Mouse (Mus musculus) midbrain, embryonic 10.5 days (tissue): ENCODE results near the gene Ifne. TPM values are rescaled to one million over a fixed set of nuclear protein-coding genes. Genes with fewer than 3 reads are reported as not detected.

Experiments used
- DNase-seq: peaks from one replicate; pipeline ENCODE4 v3.0.0-alpha.2; 2017; ENCODE audit warnings: low spot score
- H3K27ac ChIP-seq: fragments of 300-500 bp; sonication (generic); replicated peaks from 2 replicates; pipeline ENCODE4 v1.5.1; 2016; ENCODE audit warnings: mild to moderate bottlenecking
- H3K27me3 ChIP-seq: fragments of 300-500 bp; sonication (generic); 2 replicates; pipeline ENCODE4 v1.6.1; 2016; ENCODE audit warnings: low read depth, mild to moderate bottlenecking; ENCODE audit not compliant: poor library complexity, severe bottlenecking
- H3K36me3 ChIP-seq: fragments of 300-500 bp; sonication (generic); 2 replicates; pipeline ENCODE4 v1.6.1; 2016; ENCODE audit warnings: mild to moderate bottlenecking, moderate library complexity
- H3K4me1 ChIP-seq: fragments of 300-500 bp; sonication (generic); 2 replicates; pipeline ENCODE4 v1.6.1; 2016
- H3K4me3 ChIP-seq: fragments of 300-500 bp; sonication (generic); 2 replicates; pipeline ENCODE4 v1.5.1; 2016; ENCODE audit warnings: mild to moderate bottlenecking, moderate library complexity
- H3K9me3 ChIP-seq: fragments of 300-500 bp; sonication (generic); replicated peaks from 2 replicates; pipeline ENCODE4 v1.6.1; 2016; ENCODE audit warnings: mild to moderate bottlenecking
- WGBS: fragments of 180-500 bp; shearing (Covaris S2); methylation state at CpG from one replicate; pipeline ENCODE4 v1.1.7; 2016; 5-methylcytosine and 5-hydroxymethylcytosine counted together
- polyA plus RNA-seq: library from polyadenylated mRNA; unstranded; fragments of >200 nt; fragmentation: Nextera tagmentation; extraction: Ambion mirVana; gene quantifications from 2 replicates; pipeline ENCODE4 v1.2.1, GENCODE M21; 2016

Ifne gene
- polyA plus RNA-seq, result not detected in 2 replicates

GRCm38 (mm10) chr4:88880101-88880500 lies at the start of gene Ifne:
Ifne (minus strand) TSS chr4:88880201.
- Histone ChIP-seq H3K4me3 (no peak within 1 kb of the TSS), H3K27ac (no peak within 1 kb of the TSS), H3K4me1 (no peaks in the 10 kb centered on the region), H3K36me3 (no peaks in the 10 kb centered on the region), H3K27me3 (no peaks in the 10 kb centered on the region), H3K9me3 (no peaks in the 10 kb centered on the region)
- WGBS, result 93% methylated on average over 8 of the region's 8 CpGs
- DNase-seq, result no peak

GRCm38 (mm10) chr4:88928341-88929102 lies 48.5 kb upstream of the Ifne start:
- 83% methylated on average over 4 of the region's 4 CpGs for WGBS
- Histone ChIP-seq H3K9me3 (no peaks in the 10 kb centered on the region), H3K36me3 (no peaks in the 10 kb centered on the region), H3K27me3 (no peaks in the 10 kb centered on the region), H3K4me3 (no peak overlapping the region), H3K4me1 (no peaks in the 10 kb centered on the region), H3K27ac (no peak overlapping the region)
- no peak for DNase-seq

- Histone ChIP-seq H3K4me1 (no peaks in the 10 kb centered on the region), H3K27ac (no peak overlapping the region), H3K27me3 (no peaks in the 10 kb centered on the region), H3K4me3 (no peak overlapping the region), H3K36me3 (no peaks in the 10 kb centered on the region), H3K9me3 (no peaks in the 10 kb centered on the region)
- 93% methylated on average over 2 of the region's 2 CpGs for WGBS
- DNase-seq, result no peak
Observed at GRCm38 (mm10) chr4:88927850-88928249, 47.8 kb upstream of the Ifne start.

- no peaks in the 10 kb centered on the region for H3K4me1 ChIP-seq
- no peaks in the 10 kb centered on the region for H3K36me3 ChIP-seq
- H3K9me3 ChIP-seq, result no peaks in the 10 kb centered on the region
- no peak for DNase-seq
- H3K4me3 ChIP-seq, result no peak overlapping the region
- no peak overlapping the region for H3K27ac ChIP-seq
- no peaks in the 10 kb centered on the region for H3K27me3 ChIP-seq
- 92% methylated on average over 1 of the region's 1 CpGs for WGBS
Observed at GRCm38 (mm10) chr4:88926637-88927036, 46.6 kb upstream of the Ifne start.

GRCm38 (mm10) chr4:88926082-88926481 lies 46.1 kb upstream of the Ifne start:
- H3K4me3 ChIP-seq, result no peak overlapping the region
- no peaks in the 10 kb centered on the region for H3K9me3 ChIP-seq
- no peaks in the 10 kb centered on the region for H3K4me1 ChIP-seq
- no peak for DNase-seq
- no peaks in the 10 kb centered on the region for H3K36me3 ChIP-seq
- H3K27ac ChIP-seq, result no peak overlapping the region
- 91% methylated on average over 1 of the region's 1 CpGs for WGBS
- no peaks in the 10 kb centered on the region for H3K27me3 ChIP-seq

- Histone ChIP-seq H3K27me3 (no peaks in the 10 kb centered on the region), H3K9me3 (no peaks in the 10 kb centered on the region), H3K4me1 (no peaks in the 10 kb centered on the region), H3K4me3 (no peak overlapping the region), H3K36me3 (no peaks in the 10 kb centered on the region), H3K27ac (no peak overlapping the region)
- 91% methylated on average over 2 of the region's 2 CpGs for WGBS
- DNase-seq, result no peak
Observed at GRCm38 (mm10) chr4:88925456-88925855, 45.5 kb upstream of the Ifne start.

- no peak overlapping the region for H3K4me3 ChIP-seq
- no peak overlapping the region for H3K27ac ChIP-seq
- no peaks in the 10 kb centered on the region for H3K9me3 ChIP-seq
- H3K36me3 ChIP-seq, result no peaks in the 10 kb centered on the region
- no peaks in the 10 kb centered on the region for H3K27me3 ChIP-seq
- no peak for DNase-seq
- 94% methylated on average over 5 of the region's 5 CpGs for WGBS
- H3K4me1 ChIP-seq, result no peaks in the 10 kb centered on the region
Observed at GRCm38 (mm10) chr4:88921280-88921679, 41.3 kb upstream of the Ifne start.

GRCm38 (mm10) chr4:88917770-88918460 lies 37.9 kb upstream of the Ifne start:
- no peaks in the 10 kb centered on the region for H3K4me1 ChIP-seq
- DNase-seq, result no peak
- 92% methylated on average over 5 of the region's 5 CpGs for WGBS
- H3K4me3 ChIP-seq, result no peak overlapping the region
- no peaks in the 10 kb centered on the region for H3K9me3 ChIP-seq
- H3K27me3 ChIP-seq, result no peaks in the 10 kb centered on the region
- no peaks in the 10 kb centered on the region for H3K36me3 ChIP-seq
- no peak overlapping the region for H3K27ac ChIP-seq

GRCm38 (mm10) chr4:88916306-88916705 lies 36.3 kb upstream of the Ifne start:
- Histone ChIP-seq H3K27me3 (no peaks in the 10 kb centered on the region), H3K36me3 (no peaks in the 10 kb centered on the region), H3K4me1 (no peaks in the 10 kb centered on the region), H3K4me3 (no peak overlapping the region), H3K9me3 (no peaks in the 10 kb centered on the region), H3K27ac (no peak overlapping the region)
- 87% methylated on average over 4 of the region's 4 CpGs for WGBS
- no peak for DNase-seq

- Histone ChIP-seq H3K4me1 (no peaks in the 10 kb centered on the region), H3K36me3 (no peaks in the 10 kb centered on the region), H3K4me3 (no peak overlapping the region), H3K27me3 (no peaks in the 10 kb centered on the region), H3K9me3 (no peaks in the 10 kb centered on the region), H3K27ac (no peak overlapping the region)
- 83% methylated on average over 1 of the region's 1 CpGs for WGBS
- no peak for DNase-seq
Observed at GRCm38 (mm10) chr4:88913984-88914383, 34.0 kb upstream of the Ifne start.

- Histone ChIP-seq H3K36me3 (no peaks in the 10 kb centered on the region), H3K9me3 (no peaks in the 10 kb centered on the region), H3K27me3 (no peaks in the 10 kb centered on the region), H3K27ac (no peak overlapping the region), H3K4me3 (no peak overlapping the region), H3K4me1 (no peaks in the 10 kb centered on the region)
- WGBS, result 91% methylated on average over 2 of the region's 2 CpGs
- no peak for DNase-seq
Observed at GRCm38 (mm10) chr4:88912882-88913281, 32.9 kb upstream of the Ifne start.

- Histone ChIP-seq H3K36me3 (no peaks in the 10 kb centered on the region), H3K4me3 (no peak overlapping the region), H3K4me1 (no peaks in the 10 kb centered on the region), H3K27ac (no peak overlapping the region), H3K27me3 (no peaks in the 10 kb centered on the region), H3K9me3 (no peaks in the 10 kb centered on the region)
- WGBS, result 79% methylated on average over 9 of the region's 9 CpGs
- no peak for DNase-seq
Observed at GRCm38 (mm10) chr4:88912187-88912586, 32.2 kb upstream of the Ifne start.
